In genomic region chr11:120957731-120958257, GRCm38 (mm10) we compare ENCODE assay signal across 8 mouse cellular contexts. TPM values are rescaled to one million over a fixed set of nuclear protein-coding genes. Genes with fewer than 3 reads are reported as not detected.
DNase-seq lines count a peak whose midpoint lies in the region; ATAC-seq and TF ChIP-seq lines count a peak whose summit lies in the region.

No protein-coding gene starts in this region.

- TF ChIP-seq CTCF in gastrocnemius, adult 2 months (IDR thresholded peaks at IDR 0.05): no peak
- no peak for TF ChIP-seq CTCF in intestine, postnatal 0 days (IDR thresholded peaks at IDR 0.05; ENCODE audit: low read depth)

- peak overlapping the region; percentile 38 for H3K4me3 ChIP-seq in gastrocnemius, adult 2 months
- no peak overlapping the region for H3K4me3 ChIP-seq in neural tube, embryonic 13.5 days
- H3K4me3 ChIP-seq in liver, embryonic 16.5 days (ENCODE audit: low read depth, low read length): no peak overlapping the region
- no peak overlapping the region for H3K4me3 ChIP-seq in stomach, embryonic 15.5 days (replicated peaks)
- H3K4me3 ChIP-seq in intestine, postnatal 0 days (ENCODE audit: low read depth, low read length): no peak overlapping the region

- H3K27me3 ChIP-seq in neural tube, embryonic 13.5 days: no peaks in the 10 kb centered on the region
- H3K27me3 ChIP-seq in liver, embryonic 16.5 days (ENCODE audit: control insufficient read depth, insufficient read depth, low read depth, low read length): no peaks in the 10 kb centered on the region
- H3K27me3 ChIP-seq in stomach, embryonic 15.5 days (replicated peaks): no peaks in the 10 kb centered on the region
- no peaks in the 10 kb centered on the region for H3K27me3 ChIP-seq in intestine, postnatal 0 days (replicated peaks; ENCODE audit: control insufficient read depth, insufficient read depth, low read length)

- intact Hi-C loops in gastrocnemius, adult 2 months (cut with DNase I): no loop called here

- H3K36me3 ChIP-seq in neural tube, embryonic 13.5 days: peaks cover 68% of the 10 kb centered on the region
- H3K36me3 ChIP-seq in liver, embryonic 16.5 days (ENCODE audit: control insufficient read depth, insufficient read depth): peaks cover 47% of the 10 kb centered on the region
- H3K36me3 ChIP-seq in stomach, embryonic 15.5 days: peaks cover 48% of the 10 kb centered on the region
- H3K36me3 ChIP-seq in intestine, postnatal 0 days (ENCODE audit: control insufficient read depth, insufficient read depth): peaks cover 56% of the 10 kb centered on the region

- peak overlapping the region; percentile 97 for H3K27ac ChIP-seq in gastrocnemius, adult 2 months
- 0 out of 2 replicates have a peak overlapping the region, but pooled peaks have one; percentile 23 for H3K27ac ChIP-seq in neural tube, embryonic 13.5 days (replicated peaks)
- H3K27ac ChIP-seq in liver, embryonic 16.5 days (ENCODE audit: low read length): 0 out of 2 replicates have a peak overlapping the region, but pooled peaks have one; percentile 29
- H3K27ac ChIP-seq in stomach, embryonic 15.5 days: peak overlapping the region; percentile 26; the same call in 1 of the 2 replicates
- no peak overlapping the region for H3K27ac ChIP-seq in intestine, postnatal 0 days (ENCODE audit: low read depth, low read length)

- H3K9me3 ChIP-seq in neural tube, embryonic 13.5 days: no peaks in the 10 kb centered on the region
- no peaks in the 10 kb centered on the region for H3K9me3 ChIP-seq in liver, embryonic 16.5 days (replicated peaks; ENCODE audit: control insufficient read depth, low read length)
- H3K9me3 ChIP-seq in stomach, embryonic 15.5 days: no peaks in the 10 kb centered on the region
- H3K9me3 ChIP-seq in intestine, postnatal 0 days (ENCODE audit: control insufficient read depth): no peaks in the 10 kb centered on the region

- H3K4me2 ChIP-seq in neural tube, embryonic 13.5 days: no peak overlapping the region
- H3K4me2 ChIP-seq in liver, embryonic 16.5 days (ENCODE audit: low read depth, low read length): no peak overlapping the region
- no peak overlapping the region for H3K4me2 ChIP-seq in stomach, embryonic 15.5 days
- H3K4me2 ChIP-seq in intestine, postnatal 0 days (replicated peaks; ENCODE audit: low read depth): no peak overlapping the region

- H3K4me1 ChIP-seq in neural tube, embryonic 13.5 days (replicated peaks): no peaks in the 10 kb centered on the region
- peaks cover 31% of the 10 kb centered on the region for H3K4me1 ChIP-seq in liver, embryonic 16.5 days (ENCODE audit: control insufficient read depth, low read depth, low read length)
- H3K4me1 ChIP-seq in stomach, embryonic 15.5 days: peaks cover 8% of the 10 kb centered on the region; the same call in 1 of the 2 replicates
- no peaks in the 10 kb centered on the region for H3K4me1 ChIP-seq in intestine, postnatal 0 days (replicated peaks; ENCODE audit: control insufficient read depth, insufficient read depth, low read length)

- peak; percentile 70 for DNase-seq in gastrocnemius, adult 2 months
- no peak for DNase-seq in gastrocnemius, adult 8-10 months (ENCODE audit: low spot score in 2 of 2)
- no peak for DNase-seq in neural tube, embryonic 10.5 days (ENCODE audit: extremely low spot score, low spot score)
- DNase-seq in ovary, postnatal 36 days (ENCODE audit: low spot score): no peak

- H3K9ac ChIP-seq in neural tube, embryonic 13.5 days: no peak overlapping the region
- H3K9ac ChIP-seq in liver, embryonic 16.5 days (ENCODE audit: low read depth, low read length): no peak overlapping the region
- H3K9ac ChIP-seq in stomach, embryonic 15.5 days: no peak overlapping the region
- no peak overlapping the region for H3K9ac ChIP-seq in intestine, postnatal 0 days (ENCODE audit: low read depth, low read length)

- no peak for ATAC-seq in neural tube, embryonic 13.5 days (ENCODE audit: low read depth)
- ATAC-seq in liver, embryonic 16.5 days (ENCODE audit: low read depth): no peak
- ATAC-seq in stomach, embryonic 15.5 days (ENCODE audit: insufficient read depth, low FRiP score, low read depth): no peak
- no peak for ATAC-seq in intestine, postnatal 0 days

- WGBS in neural tube, embryonic 13.5 days: 78% methylated on average over 15 of the region's 15 CpGs
- 52% methylated on average over 15 of the region's 15 CpGs for WGBS in liver, embryonic 16.5 days (ENCODE audit: insufficient replicate concordance)
- 65% methylated on average over 15 of the region's 15 CpGs for WGBS in stomach, embryonic 15.5 days
- 60% methylated on average over 15 of the region's 15 CpGs for WGBS in intestine, postnatal 0 days

RNA-seq across cellular contexts. Expression of gene Slc16a3, which starts 9.5 kb away (rescaled TPM):
- total RNA-seq in gastrocnemius, adult 2 months (2021): 100 to 1,000 TPM; 295 to 479 TPM
- total RNA-seq in gastrocnemius, adult 8-10 months (2022): 100 to 1,000 TPM; 268 to 367 (median 304) TPM
- polyA plus RNA-seq in neural tube, embryonic 13.5 days (2015; fragmentation: Nextera tagmentation; extraction: Ambion mirVana): 12.7 and 16.8 TPM in 2 replicates
- polyA plus RNA-seq in liver, embryonic 16.5 days (2015; fragmentation: Nextera tagmentation; extraction: Ambion mirVana): 80.5 and 82.1 TPM in 2 replicates
- 57.7 and 60.4 TPM in 2 replicates for polyA plus RNA-seq in stomach, embryonic 15.5 days (2015; fragmentation: Nextera tagmentation; extraction: Ambion mirVana)
- polyA plus RNA-seq in intestine, postnatal 0 days (2015; fragmentation: Nextera tagmentation; extraction: Ambion mirVana): 7.2 and 8.0 TPM in 2 replicates

RNA-seq across cellular contexts. Expression of gene Ccdc57, which starts 25.1 kb away (rescaled TPM):
- total RNA-seq in gastrocnemius, adult 2 months (2021): 1 to 10 TPM; 3.4 to 3.6 TPM
- 1 to 10 TPM; 2.3 to 5.4 (median 3.6) TPM for total RNA-seq in gastrocnemius, adult 8-10 months (2022)
- 3.9 and 4.2 TPM in 2 replicates for polyA plus RNA-seq in neural tube, embryonic 13.5 days (2015; fragmentation: Nextera tagmentation; extraction: Ambion mirVana)
- 1.6 and 1.7 TPM in 2 replicates for polyA plus RNA-seq in liver, embryonic 16.5 days (2015; fragmentation: Nextera tagmentation; extraction: Ambion mirVana)
- polyA plus RNA-seq in stomach, embryonic 15.5 days (2015; fragmentation: Nextera tagmentation; extraction: Ambion mirVana): 4.5 and 5.6 TPM in 2 replicates
- polyA plus RNA-seq in intestine, postnatal 0 days (2015; fragmentation: Nextera tagmentation; extraction: Ambion mirVana): 1.1 and 1.3 TPM in 2 replicates

RNA-seq across cellular contexts. Expression of gene Csnk1d, which starts 33.3 kb away (rescaled TPM):
- total RNA-seq in gastrocnemius, adult 2 months (2021): 10 to 100 TPM; 50.0 to 53.7 TPM
- 10 to 100 TPM; 50.9 to 64.8 (median 53.1) TPM for total RNA-seq in gastrocnemius, adult 8-10 months (2022)
- polyA plus RNA-seq in neural tube, embryonic 13.5 days (2015; fragmentation: Nextera tagmentation; extraction: Ambion mirVana): 135 and 138 TPM in 2 replicates
- 33.4 and 36.8 TPM in 2 replicates for polyA plus RNA-seq in liver, embryonic 16.5 days (2015; fragmentation: Nextera tagmentation; extraction: Ambion mirVana)
- 110 and 119 TPM in 2 replicates for polyA plus RNA-seq in stomach, embryonic 15.5 days (2015; fragmentation: Nextera tagmentation; extraction: Ambion mirVana)
- 62.0 and 65.6 TPM in 2 replicates for polyA plus RNA-seq in intestine, postnatal 0 days (2015; fragmentation: Nextera tagmentation; extraction: Ambion mirVana)
